In genomic region chr13:117311446-117312225, GRCm38 (mm10) we compare ENCODE assay signal across 8 mouse cellular contexts.
DNase-seq lines count a peak whose midpoint lies in the region; ATAC-seq lines count a peak whose summit lies in the region.

No protein-coding gene starts in this region.

- no peaks in the 10 kb centered on the region for H3K27me3 ChIP-seq in hindbrain, embryonic 14.5 days (ENCODE audit: control insufficient read depth, insufficient read depth, low read length)

- ATAC-seq in hindbrain, embryonic 14.5 days (ENCODE audit: low FRiP score): peak; percentile 89

- no peak overlapping the region; the same call in 1 of the 2 replicates for H3K9ac ChIP-seq in hindbrain, embryonic 14.5 days

- no peaks in the 10 kb centered on the region for H3K4me1 ChIP-seq in hindbrain, embryonic 14.5 days (replicated peaks; ENCODE audit: control insufficient read depth, insufficient read depth, low read length)

- H3K27ac ChIP-seq in hindbrain, embryonic 14.5 days: no peak overlapping the region

- no peaks in the 10 kb centered on the region for H3K36me3 ChIP-seq in hindbrain, embryonic 14.5 days (replicated peaks; ENCODE audit: control insufficient read depth, insufficient read depth)

- peak; percentile 57 for DNase-seq in Muller cell, postnatal 12 days (ENCODE audit: inconsistent ontology term)
- peak; percentile 64 for DNase-seq in cerebellum, adult 9-10 months
- DNase-seq in frontal cortex, postnatal 10 days (ENCODE audit: low spot score in 2 of 2): peak; percentile 16 to 74
- DNase-seq in hindbrain, embryonic 14.5 days (ENCODE audit: low spot score): peak; percentile 93
- peak; percentile 72 to 94 for DNase-seq in layer of hippocampus, postnatal 25 days (ENCODE audit: extremely low spot score in 1 of 2, low spot score in 1 of 2)
- DNase-seq in lung, postnatal 36 days: peak; percentile 67
- peak; percentile 73 for DNase-seq in retina, postnatal 7 days (ENCODE audit: low read depth, low spot score)
- peak; percentile 15 to 59 for DNase-seq in urinary bladder, adult 18-20 months (ENCODE audit: low spot score in 2 of 2)

- 30% methylated on average over 24 of the region's 24 CpGs for whole genome bisulfite sequencing in hindbrain, embryonic 14.5 days

- H3K4me2 ChIP-seq in hindbrain, embryonic 14.5 days (replicated peaks): peak overlapping the region; percentile 45

- no peak overlapping the region for H3K4me3 ChIP-seq in hindbrain, embryonic 14.5 days (replicated peaks; ENCODE audit: low read length)

- no peaks in the 10 kb centered on the region for H3K9me3 ChIP-seq in hindbrain, embryonic 14.5 days (ENCODE audit: control insufficient read depth, low read length)

Comparison
In these comparisons a context has a peak if more than half of its experiments do, and no peak if none do; other contexts are left out.
1. DNase-seq: peak in every context shown above with its lines; median percentile 93 in hindbrain, embryonic 14.5 days; 83 in layer of hippocampus, postnatal 25 days; 73 in retina, postnatal 7 days; 67 in lung, postnatal 36 days; 64 in cerebellum, adult 9-10 months; 57 in Muller cell, postnatal 12 days; 45 in frontal cortex, postnatal 10 days; 37 in urinary bladder, adult 18-20 months.